Mouse (Mus musculus): Measurements from ENCODE around the gene Nmur1.

GRCm38 (mm10) chr1:86347716-86348045, 78.3 kb downstream of the Nmur1 start:
- no peak for TF ChIP-seq CTCF (IDR thresholded peaks at IDR 0.05; ENCODE audit: borderline replicate concordance, insufficient read depth, low read depth, low read length)
- TF ChIP-seq POLR2A (IDR thresholded peaks at IDR 0.05; ENCODE audit: borderline replicate concordance, insufficient read depth, low read length), result no peak
